Mouse (Mus musculus) kidney, postnatal 14 days (tissue): ENCODE measurements around the gene Exoc1.
A peak's percentile ranks its signal among the peaks of the same experiment; 100 is the strongest.

Source experiments
- DNase-seq: peaks from one replicate; pipeline ENCODE4 v3.0.0; 2022; ENCODE audit warnings: mixed read lengths

Gene Exoc1

GRCm38 (mm10) chr5:76529040-76529703, at the start of gene Exoc1:
Gene Exoc1, plus strand, starts transcription at chr5:76529311.
- peak; percentile 96 for DNase-seq

GRCm38 (mm10) chr5:76483811-76484210, 45.3 kb upstream of the Exoc1 start, which contains the start of gene Gm7271:
Gene Gm7271, plus strand, starts transcription at chr5:76484040.
- no peak for DNase-seq

GRCm38 (mm10) chr5:76495126-76495525, 34.0 kb upstream of the Exoc1 start:
- no peak for DNase-seq

DNA sequence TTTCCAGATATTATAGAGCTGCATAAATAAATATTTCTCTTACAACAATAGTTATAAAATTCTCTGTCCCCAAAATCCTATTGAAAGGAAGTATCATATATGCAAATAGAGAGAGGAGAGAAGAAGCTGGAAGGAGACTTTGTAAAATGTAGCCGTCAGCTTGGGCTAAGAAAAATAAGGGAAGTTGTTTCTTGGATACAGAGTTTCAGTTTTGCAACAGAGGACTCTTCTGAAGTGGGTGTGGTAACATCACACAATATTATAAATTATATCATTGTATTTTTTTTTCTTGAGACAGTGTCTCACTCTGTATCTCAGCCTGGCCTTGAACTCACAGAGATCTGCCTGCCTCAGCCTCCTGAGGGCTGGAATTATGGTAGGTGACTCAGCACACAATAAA, 6.7 kb upstream of the Exoc1 start:
- no peak for DNase-seq

DNA sequence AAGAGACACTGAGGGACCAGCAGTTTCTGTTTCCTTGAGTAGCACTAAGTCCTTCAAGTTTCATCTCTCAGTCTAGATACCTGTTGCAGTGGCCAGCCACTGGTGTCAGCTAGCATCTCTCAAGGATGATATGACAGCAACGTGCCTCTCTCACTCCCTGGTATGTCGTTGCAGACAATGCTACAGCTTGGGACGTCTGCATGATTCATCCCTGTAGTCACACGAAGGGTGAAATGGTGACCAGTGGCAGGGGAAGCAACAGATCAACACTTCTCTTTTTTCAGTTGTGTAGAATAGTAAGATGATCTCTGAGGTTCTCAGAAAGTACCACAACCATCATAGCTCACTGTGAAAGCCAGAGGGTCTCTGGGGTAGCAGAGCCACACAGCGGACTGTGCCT, 4.5 kb upstream of the Exoc1 start:
- no peak for DNase-seq

DNA sequence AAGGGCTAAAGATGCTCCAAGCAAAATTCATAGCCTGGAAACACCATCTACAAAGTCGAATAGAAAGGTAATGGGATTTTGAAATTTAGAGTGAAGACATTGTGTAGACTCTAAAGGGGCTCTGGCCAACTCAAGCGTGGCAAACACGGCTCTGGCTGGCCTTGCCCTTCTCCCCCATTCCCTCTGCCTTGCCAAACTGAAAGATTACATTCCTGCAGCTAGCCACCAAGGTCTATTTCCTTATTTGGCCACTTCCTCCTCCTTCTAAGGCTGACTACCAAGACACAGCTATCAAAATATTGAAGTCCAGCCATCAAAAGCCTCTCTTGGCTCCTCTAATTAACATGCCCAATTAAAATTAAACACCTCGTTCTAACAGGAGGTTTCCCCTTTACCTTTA, 4.0 kb upstream of the Exoc1 start:
- no peak for DNase-seq

- DNase-seq = no peak
Measured at GRCm38 (mm10) chr5:76525829-76526228, 3.3 kb upstream of the Exoc1 start.

DNA sequence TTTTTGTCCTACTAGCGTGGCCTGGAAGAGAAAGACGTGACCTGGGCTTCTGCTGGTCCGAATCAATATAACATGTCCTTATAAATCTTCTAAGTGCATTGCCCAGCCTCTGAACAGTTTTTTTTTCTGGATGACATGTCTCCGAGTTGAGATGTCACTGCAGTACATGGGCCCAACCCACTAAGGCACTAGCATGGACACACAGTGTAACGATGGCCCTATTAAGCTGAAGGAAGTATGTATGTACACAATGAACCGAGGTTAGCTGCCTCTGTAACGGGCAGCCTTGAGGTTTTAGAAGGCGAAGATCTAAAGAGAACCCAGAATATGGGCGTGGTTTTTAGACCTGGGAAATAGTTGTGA, 574 bp downstream of the Exoc1 start:
- DNase-seq = no peak

DNA sequence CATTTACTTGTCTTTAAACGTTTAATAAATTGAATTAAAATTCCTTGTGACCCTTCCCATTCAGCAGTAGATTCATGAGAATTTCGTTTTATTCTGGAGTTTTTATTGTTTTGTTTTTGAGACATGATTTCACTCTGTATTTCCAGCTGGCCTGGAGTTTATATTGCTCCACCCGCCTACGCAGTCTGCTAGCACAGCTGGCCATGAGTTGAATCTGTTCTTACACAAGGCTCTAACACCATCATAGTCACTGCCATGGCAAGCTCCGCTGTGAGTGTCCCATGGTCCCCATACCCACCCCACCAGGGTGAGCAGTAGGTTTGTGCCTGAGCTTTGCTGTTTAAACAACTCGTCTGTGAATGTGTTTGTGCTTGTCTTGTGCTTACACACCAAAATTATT, 4.1 kb downstream of the Exoc1 start:
- no peak for DNase-seq

DNA sequence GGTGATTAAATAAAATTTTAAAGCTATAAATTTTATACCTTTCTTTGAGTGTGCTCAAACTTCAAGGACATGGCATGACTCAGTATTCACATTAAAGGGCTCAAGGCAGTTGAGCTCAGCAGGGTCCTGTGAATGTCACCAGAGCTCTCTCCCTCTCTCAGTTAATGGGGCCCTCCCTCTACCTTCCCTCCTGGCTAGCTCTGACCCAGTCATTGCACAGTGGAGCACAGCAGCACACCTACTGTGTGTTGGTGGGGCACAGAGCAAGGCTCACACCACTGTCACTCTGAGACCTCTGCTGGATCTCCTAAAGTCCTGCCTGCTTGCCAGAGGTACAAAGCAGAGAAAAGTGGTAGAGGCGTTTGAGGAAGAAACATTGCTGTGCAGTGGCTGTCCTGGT, 7.1 kb downstream of the Exoc1 start:
- DNase-seq = no peak

- no peak for DNase-seq
Measured at GRCm38 (mm10) chr5:76537578-76537977, 8.5 kb downstream of the Exoc1 start.

DNA sequence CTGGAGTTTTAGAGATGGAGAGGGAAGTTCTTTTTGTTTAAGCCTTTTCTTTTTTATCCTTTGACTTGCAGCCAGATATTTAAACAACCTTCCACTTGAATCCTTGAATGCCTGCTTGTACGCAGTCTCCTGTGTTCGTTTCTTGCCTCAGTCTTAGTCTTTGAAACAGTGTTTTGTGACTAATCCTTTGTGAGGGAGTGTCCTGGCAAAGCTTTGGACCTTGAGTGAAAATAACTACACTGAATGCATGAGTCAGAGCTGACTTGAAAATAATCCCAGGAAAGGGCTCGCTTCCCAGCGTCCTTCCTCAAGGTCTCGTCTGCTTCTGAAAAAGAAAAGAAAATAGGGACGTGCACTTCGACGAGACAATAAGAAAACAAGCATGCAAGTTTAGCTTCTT, 11.1 kb downstream of the Exoc1 start:
- DNase-seq = no peak

- DNase-seq = no peak
Measured at GRCm38 (mm10) chr5:76540842-76541241, 11.7 kb downstream of the Exoc1 start.

- no peak for DNase-seq
Measured at GRCm38 (mm10) chr5:76543200-76543599, 14.1 kb downstream of the Exoc1 start.

DNA sequence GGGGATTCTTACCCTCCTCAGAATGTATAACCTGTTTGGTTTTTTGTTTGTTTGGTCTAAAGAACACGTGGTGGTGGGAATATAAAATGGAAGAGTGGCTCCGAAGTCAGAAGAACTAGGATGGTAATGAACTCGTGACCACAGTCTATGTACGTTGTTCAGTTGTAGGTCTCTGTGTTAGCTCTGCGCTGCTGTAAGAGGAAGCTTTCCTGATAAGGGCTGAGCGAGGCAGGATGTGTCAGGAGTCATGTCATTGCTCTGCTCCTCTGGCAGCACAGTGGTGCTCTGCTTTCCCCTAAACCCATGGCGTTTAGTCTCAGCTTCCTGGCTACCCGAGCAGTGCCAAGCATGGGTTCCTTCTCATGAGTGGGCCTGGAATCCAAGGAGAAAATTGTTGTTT, 21.3 kb downstream of the Exoc1 start:
- DNase-seq = no peak

DNA sequence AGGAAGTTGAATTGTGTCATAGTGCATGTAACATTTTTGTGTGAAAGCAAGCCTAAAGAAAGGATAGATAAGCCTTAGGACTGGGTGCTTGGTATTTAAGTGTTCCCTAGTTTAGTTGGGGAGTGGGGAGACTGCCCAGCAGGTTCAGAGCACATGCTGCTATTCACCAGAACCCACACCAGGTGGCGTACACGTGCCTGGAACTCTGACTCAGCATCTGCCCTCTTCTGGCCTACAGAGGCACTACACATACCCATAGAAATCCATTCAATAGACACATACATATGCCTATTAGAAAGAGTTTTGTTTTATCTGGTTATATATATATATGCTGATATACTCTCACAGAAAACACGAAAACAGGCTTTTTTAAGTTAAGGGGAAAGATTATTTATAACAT, 36.2 kb downstream of the Exoc1 start:
- peak; percentile 59 for DNase-seq

GRCm38 (mm10) chr5:76574251-76574650, 45.1 kb downstream of the Exoc1 start:
- no peak for DNase-seq

DNA sequence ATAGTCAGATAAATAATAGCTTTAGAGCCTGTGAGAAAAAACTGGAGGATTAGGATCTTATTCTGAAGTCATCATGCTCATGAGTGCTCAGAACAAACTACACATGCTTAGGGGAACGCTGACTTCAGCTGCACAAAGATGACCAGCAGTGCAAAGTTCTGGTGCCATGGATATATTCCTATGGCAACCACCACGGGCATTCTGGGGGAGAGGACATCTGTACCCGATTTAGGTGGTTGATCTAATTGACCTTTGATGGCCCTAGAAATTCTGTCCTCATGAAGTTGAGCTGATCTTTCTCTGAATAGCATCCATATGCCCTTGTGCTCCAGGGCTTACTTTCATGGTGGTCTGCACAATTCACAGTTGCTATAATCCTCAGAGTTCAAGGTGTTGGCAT, 47.9 kb downstream of the Exoc1 start:
- DNase-seq = no peak

GRCm38 (mm10) chr5:76585378-76585777, 56.3 kb downstream of the Exoc1 start:
- no peak for DNase-seq

DNA sequence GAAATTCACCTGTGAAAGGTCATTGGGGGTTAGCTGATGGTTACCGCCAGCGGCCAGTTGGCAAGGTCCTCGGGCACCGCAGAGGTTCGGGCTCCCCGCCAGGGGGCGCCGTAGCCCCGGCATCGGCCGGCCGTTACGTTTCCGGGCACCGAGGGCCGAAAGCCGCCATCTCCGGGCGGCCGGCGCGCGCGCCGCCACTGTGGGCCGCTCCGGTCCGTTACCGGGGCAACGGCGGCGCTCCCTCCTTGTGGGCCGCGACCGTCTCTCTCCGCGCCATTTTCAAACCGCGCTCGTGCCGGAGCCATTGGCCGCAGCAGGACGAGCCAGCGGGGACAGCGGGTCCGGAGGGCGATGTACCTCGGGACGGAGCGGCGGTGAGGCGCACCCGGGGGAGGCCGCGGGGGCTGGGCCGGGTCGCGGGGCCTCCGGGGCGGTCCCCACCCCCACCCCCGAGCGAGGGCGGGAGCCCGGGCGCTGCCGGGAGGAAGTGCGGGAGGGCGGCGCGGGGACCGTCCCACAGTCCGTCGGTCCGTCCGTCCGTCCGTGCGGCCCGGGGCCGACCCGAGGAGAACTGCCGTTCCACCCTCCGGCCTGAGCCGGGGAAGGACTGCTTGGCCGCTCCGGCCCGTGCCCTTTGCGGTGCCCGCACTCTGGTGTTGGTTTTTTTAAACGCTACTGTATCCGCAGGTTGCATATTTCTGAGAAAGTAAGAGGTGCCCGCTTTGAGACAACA, 59.6 kb downstream of the Exoc1 start, which contains the start of gene Cep135:
Gene Cep135 (plus strand): TSS at position 148 of the 733 bp plus-strand sequence.
- DNase-seq = peak; percentile 95

GRCm38 (mm10) chr5:76589311-76589710, 60.2 kb downstream of the Exoc1 start:
- peak; percentile 15 for DNase-seq

DNA sequence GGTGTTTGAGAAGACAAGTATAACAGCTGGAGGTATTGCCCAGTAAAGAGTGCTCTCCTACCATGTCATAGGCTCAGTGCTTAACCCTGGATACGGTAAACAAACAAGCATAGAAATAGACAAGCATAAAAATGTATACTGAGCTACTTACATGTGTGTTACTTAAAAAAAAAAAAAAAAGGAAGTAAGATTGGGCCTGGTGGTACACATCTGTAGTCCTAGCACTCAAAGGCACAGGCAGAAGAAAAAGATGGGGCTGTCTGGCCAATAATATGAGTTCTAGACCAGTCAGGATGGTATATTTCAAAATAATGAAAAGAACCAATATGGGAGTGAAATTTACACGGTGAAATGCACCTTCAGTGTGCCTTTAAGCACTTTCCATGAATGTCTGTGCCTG, 60.9 kb downstream of the Exoc1 start:
- DNase-seq = no peak

DNA sequence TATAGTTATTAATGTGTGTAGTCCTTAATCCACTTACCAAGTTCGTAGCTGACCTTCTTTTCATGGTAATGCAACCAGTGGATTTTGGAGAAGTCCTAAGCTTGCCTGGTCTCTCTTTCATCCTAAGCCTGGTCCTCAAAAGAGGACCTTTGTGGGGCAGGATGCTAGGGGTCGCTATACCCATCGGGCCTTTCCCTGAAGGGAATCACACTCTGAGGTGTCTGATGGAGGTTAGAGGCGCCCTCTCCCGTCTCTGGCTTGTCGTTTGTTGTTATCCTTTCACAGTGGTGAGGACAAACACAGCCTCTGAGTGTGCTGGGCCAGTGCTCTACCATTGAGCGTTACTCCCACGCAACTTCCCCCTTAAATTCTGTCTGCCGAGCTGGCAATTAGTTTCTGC, 62.8 kb downstream of the Exoc1 start:
- no peak for DNase-seq

- DNase-seq = no peak
Measured at GRCm38 (mm10) chr5:76609702-76610370, 80.7 kb downstream of the Exoc1 start.
